Mouse (Mus musculus): Measurements from ENCODE around the gene Gak.
"Not testable (repeated sequence)": the region's sequence is repeated elsewhere in the genome, so short reads cannot be mapped to it uniquely, and the experiment has no call there.

Gak gene

GRCm38 (mm10) chr5:108655891-108656650, 26.5 kb upstream of the Gak start:
- DNase-seq = no peak

- DNase-seq = no peak
Measured at GRCm38 (mm10) chr5:108655381-108655780, 25.8 kb upstream of the Gak start.

- peak; percentile 61 for DNase-seq
Measured at GRCm38 (mm10) chr5:108654444-108654990, 25.0 kb upstream of the Gak start.

GRCm38 (mm10) chr5:108653341-108653740, 23.8 kb upstream of the Gak start:
- DNase-seq = no peak

- peak; percentile 73 for DNase-seq
Measured at GRCm38 (mm10) chr5:108651823-108652222, 22.3 kb upstream of the Gak start.

- no peak for DNase-seq
Measured at GRCm38 (mm10) chr5:108651136-108651720, 21.7 kb upstream of the Gak start.

- DNase-seq = no peak
Measured at GRCm38 (mm10) chr5:108650341-108650740, 20.8 kb upstream of the Gak start.

- no peak for DNase-seq
Measured at GRCm38 (mm10) chr5:108648937-108649576, 19.5 kb upstream of the Gak start.

GRCm38 (mm10) chr5:108647820-108648465, 18.4 kb upstream of the Gak start:
- DNase-seq = no peak

GRCm38 (mm10) chr5:108647311-108647710, 17.8 kb upstream of the Gak start:
- DNase-seq = no peak

GRCm38 (mm10) chr5:108646343-108646660, 16.7 kb upstream of the Gak start:
- no peak for DNase-seq

- no peak for DNase-seq
Measured at GRCm38 (mm10) chr5:108645651-108646342, 16.2 kb upstream of the Gak start.

GRCm38 (mm10) chr5:108643674-108644073, 14.1 kb upstream of the Gak start:
- no peak for DNase-seq

- DNase-seq = no peak
Measured at GRCm38 (mm10) chr5:108636172-108636571, 6.6 kb upstream of the Gak start.

- DNase-seq = not testable (repeated sequence)
Measured at GRCm38 (mm10) chr5:108634088-108634487, 4.5 kb upstream of the Gak start.

- DNase-seq = no peak
Measured at GRCm38 (mm10) chr5:108633676-108634075, 4.1 kb upstream of the Gak start.

- DNase-seq = no peak
Measured at GRCm38 (mm10) chr5:108628891-108629633, 493 bp downstream of the Gak start.

- DNase-seq = no peak
Measured at GRCm38 (mm10) chr5:108626050-108626660, 3.4 kb downstream of the Gak start.

GRCm38 (mm10) chr5:108621870-108622269, 7.7 kb downstream of the Gak start:
- DNase-seq = no peak

GRCm38 (mm10) chr5:108610426-108610825, 19.1 kb downstream of the Gak start:
- DNase-seq = no peak

GRCm38 (mm10) chr5:108602537-108602936, 27.0 kb downstream of the Gak start:
- no peak for DNase-seq

- DNase-seq = no peak
Measured at GRCm38 (mm10) chr5:108599923-108600322, 29.6 kb downstream of the Gak start.
